Mouse (Mus musculus) frontal cortex, adult (tissue): Measurements from ENCODE around the gene Dtnbp1.

ENCODE experiments used
- ATAC-seq: cut with Nextera tagmentation; 2 replicates; pipeline ENCODE4 v1.9.2; 2017; ENCODE audit warnings: mild to moderate bottlenecking, moderate library complexity, mixed read lengths; ENCODE audit not compliant: low TSS enrichment

The Dtnbp1 gene

GRCm38 (mm10) chr13:44904271-44904670, 97.7 kb downstream of the Dtnbp1 start:
- ATAC-seq: no peak

GRCm38 (mm10) chr13:44903416-44903815, 98.5 kb downstream of the Dtnbp1 start:
- ATAC-seq: no peak

GRCm38 (mm10) chr13:44902299-44902698, 99.6 kb downstream of the Dtnbp1 start:
- no peak for ATAC-seq

- no peak for ATAC-seq
Observed at GRCm38 (mm10) chr13:44896211-44896610, 105.7 kb downstream of the Dtnbp1 start.

GRCm38 (mm10) chr13:44891813-44892730, 109.9 kb downstream of the Dtnbp1 start:
- ATAC-seq: no peak

GRCm38 (mm10) chr13:44890612-44891011, 111.3 kb downstream of the Dtnbp1 start:
- ATAC-seq: no peak

- ATAC-seq: no peak
Observed at GRCm38 (mm10) chr13:44886221-44886620, 115.7 kb downstream of the Dtnbp1 start.

GRCm38 (mm10) chr13:44881001-44881400, 120.9 kb downstream of the Dtnbp1 start:
- no peak for ATAC-seq

- no peak for ATAC-seq
Observed at GRCm38 (mm10) chr13:44876799-44877198, 125.1 kb downstream of the Dtnbp1 start.
